ENCODE assay signal across 8 mouse cellular contexts in genomic region chr16:16983534-16984422, GRCm38 (mm10). TPM values are rescaled to one million over a fixed set of nuclear protein-coding genes. Genes with fewer than 3 reads are reported as not detected.
A peak's percentile ranks its signal among the peaks of the same experiment; 100 is the strongest.
DNase-seq lines count a peak whose midpoint lies in the region; ATAC-seq lines count a peak whose summit lies in the region.

No protein-coding gene starts in this region.

- peak overlapping the region; percentile 93 for H3K27ac ChIP-seq in embryonic facial prominence, embryonic 13.5 days
- peak overlapping the region; percentile 89 to 94 for H3K27ac ChIP-seq in heart, embryonic 14.5 days (replicated peaks in 1 of 2; ENCODE audit: control insufficient read depth in 1 of 2, insufficient read depth in 1 of 2, low read depth in 2 of 2, low read length in 2 of 2)
- peak overlapping the region; percentile 95 for H3K27ac ChIP-seq in kidney, embryonic 16.5 days (ENCODE audit: low read length)

- no peaks in the 10 kb centered on the region for H3K9me3 ChIP-seq in embryonic facial prominence, embryonic 13.5 days
- H3K9me3 ChIP-seq in heart, embryonic 14.5 days (ENCODE audit: control insufficient read depth, low read length), result no peaks in the 10 kb centered on the region
- H3K9me3 ChIP-seq in kidney, embryonic 16.5 days (ENCODE audit: low read length), result no peaks in the 10 kb centered on the region

- ATAC-seq in embryonic facial prominence, embryonic 13.5 days (ENCODE audit: insufficient number of reproducible peaks, insufficient read depth, low FRiP score, low TSS enrichment, low read depth), result peak; percentile 73
- ATAC-seq in heart, embryonic 14.5 days (ENCODE audit: insufficient number of reproducible peaks, insufficient read depth, low FRiP score, low read depth), result peak; percentile 49
- peak; percentile 80 for ATAC-seq in kidney, embryonic 16.5 days (ENCODE audit: low FRiP score, low TSS enrichment)

- peak overlapping the region; percentile 90 for H3K9ac ChIP-seq in embryonic facial prominence, embryonic 13.5 days
- H3K9ac ChIP-seq in heart, embryonic 14.5 days (ENCODE audit: low read length), result peak overlapping the region; percentile 97
- H3K9ac ChIP-seq in kidney, embryonic 16.5 days (replicated peaks; ENCODE audit: low read length), result peak overlapping the region; percentile 97

- peak overlapping the region; percentile 64 for H3K4me2 ChIP-seq in embryonic facial prominence, embryonic 13.5 days
- H3K4me2 ChIP-seq in heart, embryonic 14.5 days (ENCODE audit: low read length), result peak overlapping the region; percentile 75
- H3K4me2 ChIP-seq in kidney, embryonic 16.5 days (replicated peaks; ENCODE audit: low read depth, low read length), result peak overlapping the region; percentile 78

- H3K4me1 ChIP-seq in embryonic facial prominence, embryonic 13.5 days, result peaks cover 17% of the 10 kb centered on the region
- peaks cover 0 to 20% of the 10 kb centered on the region in 2 experiments; a peak in 3 of 4 replicates for H3K4me1 ChIP-seq in heart, embryonic 14.5 days (ENCODE audit: control insufficient read depth in 2 of 2, insufficient read depth in 2 of 2, low read length in 2 of 2)
- H3K4me1 ChIP-seq in kidney, embryonic 16.5 days (ENCODE audit: insufficient read depth, low read length), result peaks cover 23% of the 10 kb centered on the region

- peak; percentile 55 for DNase-seq in cerebellum, adult 9-10 months
- DNase-seq in cerebellum, postnatal 14 days, result no peak
- peak; percentile 51 for DNase-seq in T-cell, adult 2 months (ENCODE audit: low spot score)
- DNase-seq in lung, postnatal 10 days, result peak; percentile 56
- peak; percentile 52 for DNase-seq in skeletal muscle tissue, adult 2 months (ENCODE audit: low read depth, low spot score)

- under 1% methylated on average over 73 of the region's 75 CpGs for WGBS in embryonic facial prominence, embryonic 13.5 days
- whole genome bisulfite sequencing in heart, embryonic 14.5 days, result under 1% methylated on average over 66 of the region's 75 CpGs
- under 1% methylated on average over 59 of the region's 75 CpGs for WGBS in kidney, embryonic 16.5 days

- H3K36me3 ChIP-seq in embryonic facial prominence, embryonic 13.5 days, result peaks cover 16% of the 10 kb centered on the region
- H3K36me3 ChIP-seq in heart, embryonic 14.5 days (ENCODE audit: control insufficient read depth, insufficient read depth, low read length), result peaks cover 14% of the 10 kb centered on the region; the same call in 1 of the 2 replicates
- H3K36me3 ChIP-seq in kidney, embryonic 16.5 days (ENCODE audit: insufficient read depth, low read length), result 0 out of 2 replicates have a peak, but pooled peaks cover 3% of the 10 kb centered on the region

- H3K27me3 ChIP-seq in embryonic facial prominence, embryonic 13.5 days, result no peaks in the 10 kb centered on the region
- H3K27me3 ChIP-seq in heart, embryonic 14.5 days (ENCODE audit: control insufficient read depth, insufficient read depth, low read length), result no peaks in the 10 kb centered on the region
- H3K27me3 ChIP-seq in kidney, embryonic 16.5 days (ENCODE audit: insufficient read depth, low read length), result no peaks in the 10 kb centered on the region

- H3K4me3 ChIP-seq in embryonic facial prominence, embryonic 13.5 days, result peak overlapping the region; percentile 87
- H3K4me3 ChIP-seq in heart, embryonic 14.5 days (ENCODE audit: control insufficient read depth in 1 of 2, insufficient read depth in 1 of 2, low read depth in 1 of 2, low read length in 2 of 2), result peak overlapping the region; percentile 93 to 98
- H3K4me3 ChIP-seq in kidney, embryonic 16.5 days (ENCODE audit: low read length), result peak overlapping the region; percentile 99

RNA-seq across cellular contexts. Expression of gene Mapk1, which starts 0.6 kb away (rescaled TPM):
- 136 and 149 TPM in 2 replicates for polyA plus RNA-seq in embryonic facial prominence, embryonic 13.5 days (2015; fragmentation: Nextera tagmentation; extraction: Ambion mirVana)
- polyA plus RNA-seq in heart, embryonic 14.5 days (2014; fragmentation: Nextera tagmentation; extraction: Ambion mirVana), result 154 and 162 TPM in 2 replicates
- 171 and 172 TPM in 2 replicates for polyA plus RNA-seq in kidney, embryonic 16.5 days (2015; fragmentation: Nextera tagmentation; extraction: Ambion mirVana)

Comparison
In these comparisons a context has a peak if more than half of its experiments do, and no peak if none do; other contexts are left out.
1. DNase-seq: peak in cerebellum, adult 9-10 months (single experiment), T-cell, adult 2 months (single experiment), lung, postnatal 10 days (single experiment) and skeletal muscle tissue, adult 2 months (single experiment); none in cerebellum, postnatal 14 days (0 of 2).
2. Peak in every context shown above with its lines, with median percentiles within 50 percentile points of each other: ATAC-seq, H3K27ac ChIP-seq, H3K4me2 ChIP-seq, H3K4me3 ChIP-seq and H3K9ac ChIP-seq.